Mouse (Mus musculus) hindbrain, embryonic 16.5 days (tissue): ENCODE measurements around the gene Gga1. TPM values are rescaled to one million over a fixed set of nuclear protein-coding genes. Genes with fewer than 3 reads are reported as not detected.
A peak's percentile ranks its signal among the peaks of the same experiment; 100 is the strongest.

ENCODE experiments used
- ATAC-seq: fragments of 200-750 bp; cut with Nextera tagmentation; 2 replicates; pipeline ENCODE4 v1.8.0; 2017; ENCODE audit warnings: moderate TSS enrichment, moderate library complexity
- H3K27ac ChIP-seq: fragments of 300-500 bp; sonication (generic); 2 replicates; pipeline ENCODE4 v1.5.1; 2014; ENCODE audit warnings: low read depth, mild to moderate bottlenecking, control low read depth, low read length, moderate library complexity
- H3K27me3 ChIP-seq: fragments of 300-500 bp; sonication (generic); replicated peaks from 2 replicates; pipeline ENCODE4 v1.6.1; 2014; ENCODE audit warnings: low read length; ENCODE audit not compliant: control insufficient read depth, insufficient read depth
- H3K36me3 ChIP-seq: fragments of 300-500 bp; sonication (generic); 2 replicates; pipeline ENCODE4 v1.6.1; 2014; ENCODE audit warnings: mild to moderate bottlenecking, low read length, moderate library complexity, mixed read lengths; ENCODE audit not compliant: control insufficient read depth, insufficient read depth
- H3K4me1 ChIP-seq: fragments of 300-500 bp; sonication (generic); 2 replicates; pipeline ENCODE4 v1.6.1; 2014; ENCODE audit warnings: low read depth, low read length; ENCODE audit not compliant: control insufficient read depth, insufficient read depth
- H3K4me2 ChIP-seq: fragments of 300-500 bp; sonication (generic); 2 replicates; pipeline ENCODE4 v1.6.1; 2014; ENCODE audit warnings: mild to moderate bottlenecking, low read length, control low read depth, moderate library complexity
- H3K4me3 ChIP-seq: fragments of 300-500 bp; sonication (generic); 2 replicates; pipeline ENCODE4 v1.5.1; 2014; ENCODE audit warnings: mild to moderate bottlenecking, low read length, control low read depth, moderate library complexity
- H3K9ac ChIP-seq: fragments of 300-500 bp; sonication (generic); 2 replicates; pipeline ENCODE4 v1.6.1; 2014; ENCODE audit warnings: low read depth, mild to moderate bottlenecking, control low read depth, low read length, moderate library complexity
- H3K9me3 ChIP-seq: fragments of 300-500 bp; sonication (generic); 2 replicates; pipeline ENCODE4 v1.6.1; 2014; ENCODE audit warnings: mild to moderate bottlenecking, low read length, moderate library complexity; ENCODE audit not compliant: control insufficient read depth
- WGBS: fragments of 180-500 bp; shearing (Covaris S2); extraction: QIAGEN DNeasy Blood & Tissue Kit; methylation state at CpG from one replicate; pipeline ENCODE4 v1.1.7; 2014; 5-methylcytosine and 5-hydroxymethylcytosine counted together
- polyA plus RNA-seq: library from polyadenylated mRNA; unstranded; fragments of >200 nt; fragmentation: Nextera tagmentation; extraction: Ambion mirVana; gene quantifications from 2 replicates; pipeline ENCODE4 v1.2.1, GENCODE M21; 2015

Gga1 gene
- 46.1 and 51.8 TPM in 2 replicates for polyA plus RNA-seq

DNA sequence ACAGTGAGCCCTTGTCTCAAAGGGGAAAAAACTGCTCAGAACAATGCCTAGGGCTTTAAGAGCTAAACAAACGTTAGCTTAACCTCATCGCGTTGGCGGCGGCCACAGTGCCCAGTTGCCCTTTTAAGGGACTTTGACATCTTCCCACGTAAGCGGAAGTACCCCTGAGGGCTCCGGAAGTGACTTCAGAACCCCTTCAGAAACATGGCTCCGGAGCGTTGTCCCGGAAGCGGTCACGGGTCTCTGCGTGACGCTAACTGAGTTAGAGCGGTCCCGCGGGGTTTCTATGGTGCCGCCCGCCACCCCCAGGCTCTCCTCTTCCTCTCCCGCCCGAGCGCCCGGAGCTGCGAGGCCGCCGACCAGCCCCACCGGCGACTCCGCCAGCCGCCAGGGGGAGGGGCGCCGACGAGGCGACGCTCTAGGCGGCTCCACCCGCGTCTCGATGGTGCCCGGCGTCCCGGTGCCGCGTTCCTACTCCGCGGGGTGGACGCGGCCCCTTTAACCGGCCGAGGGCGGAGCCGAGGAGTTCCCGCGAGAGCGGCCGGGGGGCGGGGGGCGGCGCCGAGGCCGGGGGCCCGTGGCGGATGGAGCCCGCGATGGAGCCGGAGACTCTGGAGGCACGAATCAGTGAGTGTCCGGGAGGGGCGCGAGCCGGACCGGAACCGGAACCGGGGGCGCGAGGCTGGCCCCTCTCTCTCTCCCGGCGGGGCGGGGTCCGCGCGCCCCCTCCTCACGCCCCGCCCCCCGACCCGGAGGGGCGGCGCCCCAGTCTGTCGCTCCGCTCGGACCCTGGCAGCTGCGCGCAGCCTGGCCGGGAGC, at the start of gene Gga1:
Gene Gga1, plus strand, starts transcription at position 200 of the 819 bp plus-strand sequence.
- WGBS, result under 1% methylated on average over 48 of the region's 95 CpGs
- peak; percentile 92 for ATAC-seq
- Histone ChIP-seq H3K4me1 (peaks cover 21% of the 10 kb centered on the region), H3K9ac (peak within 1 kb of the TSS; percentile 75), H3K9me3 (no peaks in the 10 kb centered on the region), H3K36me3 (peaks cover 7% of the 10 kb centered on the region; the same call in 1 of the 2 replicates), H3K4me2 (peak within 1 kb of the TSS; percentile 97), H3K27me3 (no peaks in the 10 kb centered on the region), H3K4me3 (peak within 1 kb of the TSS; percentile 62), H3K27ac (peak within 1 kb of the TSS; percentile 96)

- H3K9ac ChIP-seq, result peak overlapping the region; percentile 4; the same call in 1 of the 2 replicates
- H3K36me3 ChIP-seq, result no peaks in the 10 kb centered on the region
- no peaks in the 10 kb centered on the region for H3K9me3 ChIP-seq
- H3K4me2 ChIP-seq, result no peak overlapping the region
- H3K27ac ChIP-seq, result no peak overlapping the region
- H3K4me3 ChIP-seq, result no peak overlapping the region
- ATAC-seq, result no peak
- H3K4me1 ChIP-seq, result peaks cover 10% of the 10 kb centered on the region
- WGBS, result 17% methylated on average over 5 of the region's 5 CpGs
- no peaks in the 10 kb centered on the region for H3K27me3 ChIP-seq
Observed at GRCm38 (mm10) chr15:78828315-78828714, 48.7 kb upstream of the Gga1 start.

DNA sequence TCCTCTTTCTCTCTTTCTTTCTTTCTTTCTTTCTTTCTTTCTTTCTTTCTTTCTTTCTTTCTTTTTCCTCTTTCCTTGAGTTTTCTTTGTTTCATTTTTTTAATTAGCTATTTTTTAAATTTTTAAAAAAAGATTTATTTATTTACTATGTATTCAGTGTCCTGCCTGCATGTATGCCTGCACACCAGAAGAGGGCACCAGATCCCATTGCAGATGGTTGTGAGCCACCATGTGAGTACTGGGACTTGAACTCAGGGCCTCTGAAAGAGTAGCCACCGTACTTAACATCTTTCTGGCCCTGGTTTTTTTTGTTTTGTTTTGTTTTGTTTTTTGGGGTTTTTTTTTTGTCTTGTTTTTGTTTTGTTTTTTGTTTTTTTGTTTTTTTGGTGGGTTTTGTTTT, 47.4 kb upstream of the Gga1 start:
- Histone ChIP-seq H3K9ac (no peak overlapping the region), H3K9me3 (no peaks in the 10 kb centered on the region), H3K4me1 (peaks cover 15% of the 10 kb centered on the region), H3K27me3 (no peaks in the 10 kb centered on the region), H3K36me3 (no peaks in the 10 kb centered on the region), H3K4me2 (no peak overlapping the region), H3K4me3 (no peak overlapping the region), H3K27ac (no peak overlapping the region)
- WGBS, result 90% methylated on average over 1 of the region's 1 CpGs
- no peak for ATAC-seq

- H3K27ac ChIP-seq, result no peak overlapping the region
- H3K4me2 ChIP-seq, result no peak overlapping the region
- ATAC-seq, result no peak
- peaks cover 23% of the 10 kb centered on the region for H3K4me1 ChIP-seq
- no peak overlapping the region for H3K9ac ChIP-seq
- H3K36me3 ChIP-seq, result no peaks in the 10 kb centered on the region
- H3K4me3 ChIP-seq, result no peak overlapping the region
- WGBS, result 71% methylated on average over 10 of the region's 10 CpGs
- no peaks in the 10 kb centered on the region for H3K9me3 ChIP-seq
- no peaks in the 10 kb centered on the region for H3K27me3 ChIP-seq
Observed at GRCm38 (mm10) chr15:78830742-78831719, 46.0 kb upstream of the Gga1 start.

DNA sequence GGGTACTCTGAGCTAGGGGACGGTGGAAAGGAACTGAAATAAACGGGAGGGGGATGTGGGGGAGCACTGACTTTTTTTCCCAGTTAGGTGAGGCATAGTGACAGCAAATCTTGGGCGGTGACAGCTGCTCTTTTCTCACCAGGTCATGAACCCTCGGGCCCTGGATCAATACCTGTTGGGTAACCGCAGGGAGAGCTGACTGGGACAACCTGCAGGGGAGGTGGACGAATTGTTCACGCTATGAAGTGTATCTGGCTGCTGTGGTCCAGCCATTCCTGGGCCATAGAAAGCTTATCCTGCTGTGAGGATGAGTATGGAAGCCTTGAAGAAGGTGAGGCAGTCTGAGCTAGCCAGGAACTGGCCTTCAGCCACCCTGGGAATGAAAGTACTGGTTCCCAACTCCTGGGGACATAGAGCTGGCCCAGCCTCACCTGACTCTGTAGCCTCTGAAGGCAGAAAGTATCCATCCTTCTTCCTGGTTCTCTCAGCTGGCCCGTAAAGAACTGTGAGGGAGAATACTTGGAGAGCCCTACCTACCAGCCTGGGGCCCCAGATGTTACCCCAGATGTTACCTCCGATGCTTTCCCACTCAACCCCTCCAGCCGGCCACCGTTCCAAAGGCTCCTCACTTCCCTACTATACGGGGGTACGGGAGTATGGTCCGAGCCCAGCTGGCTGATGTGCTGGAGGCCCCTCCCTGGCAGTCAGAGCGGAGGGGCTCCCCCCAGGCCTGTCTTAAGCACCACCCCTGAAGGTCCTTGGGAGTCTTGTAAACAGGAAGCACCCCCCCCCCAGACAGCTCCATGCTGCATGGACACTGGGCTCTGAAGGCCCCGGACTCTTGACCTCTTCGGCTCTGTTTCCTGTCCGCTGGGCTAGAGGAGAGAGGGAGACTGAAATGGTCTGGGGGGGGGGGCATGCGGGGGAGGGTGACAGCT, 45.0 kb upstream of the Gga1 start:
- Histone ChIP-seq H3K27ac (peak overlapping the region; percentile 74), H3K36me3 (no peaks in the 10 kb centered on the region), H3K4me3 (no peak overlapping the region), H3K9me3 (no peaks in the 10 kb centered on the region), H3K4me1 (peaks cover 25% of the 10 kb centered on the region), H3K4me2 (no peak overlapping the region), H3K27me3 (no peaks in the 10 kb centered on the region), H3K9ac (no peak overlapping the region)
- 50% methylated on average over 18 of the region's 19 CpGs for WGBS
- no peak for ATAC-seq

GRCm38 (mm10) chr15:78832701-78833123, 44.3 kb upstream of the Gga1 start:
- WGBS, result 9% methylated on average over 14 of the region's 14 CpGs
- Histone ChIP-seq H3K27ac (peak overlapping the region; percentile 74), H3K4me2 (no peak overlapping the region), H3K4me3 (no peak overlapping the region), H3K9ac (peak overlapping the region; percentile 36), H3K27me3 (no peaks in the 10 kb centered on the region), H3K36me3 (no peaks in the 10 kb centered on the region), H3K9me3 (no peaks in the 10 kb centered on the region), H3K4me1 (peaks cover 25% of the 10 kb centered on the region)
- ATAC-seq, result peak; percentile 89

DNA sequence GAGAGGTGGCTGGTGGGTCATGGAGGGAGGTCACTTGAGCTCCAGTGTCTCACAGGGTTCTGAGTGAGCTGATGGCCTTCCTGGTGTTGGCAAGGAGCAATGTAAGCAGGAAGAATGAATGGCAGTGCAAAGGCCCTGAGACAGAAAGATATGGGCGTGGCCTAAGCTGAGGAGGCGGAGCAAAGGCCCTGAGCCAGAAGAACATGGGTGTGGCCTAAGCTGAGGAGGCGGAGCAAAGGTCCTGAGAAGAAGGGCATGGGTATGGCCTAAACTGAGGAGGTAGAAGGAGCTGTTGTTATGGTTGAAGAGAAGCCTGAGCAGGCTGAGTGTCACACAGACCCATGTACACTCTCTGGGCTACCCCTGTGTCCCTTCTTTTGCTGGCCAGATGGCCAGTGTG, 43.4 kb upstream of the Gga1 start:
- Histone ChIP-seq H3K27me3 (no peaks in the 10 kb centered on the region), H3K4me3 (no peak overlapping the region), H3K4me2 (no peak overlapping the region), H3K9ac (no peak overlapping the region), H3K9me3 (no peaks in the 10 kb centered on the region), H3K27ac (peak overlapping the region; percentile 74), H3K4me1 (peaks cover 22% of the 10 kb centered on the region), H3K36me3 (no peaks in the 10 kb centered on the region)
- ATAC-seq, result no peak
- WGBS, result 90% methylated on average over 3 of the region's 3 CpGs

- no peak for ATAC-seq
- no peak overlapping the region for H3K4me2 ChIP-seq
- peak overlapping the region; percentile 78 for H3K27ac ChIP-seq
- H3K4me1 ChIP-seq, result peaks cover 21% of the 10 kb centered on the region
- no peaks in the 10 kb centered on the region for H3K9me3 ChIP-seq
- H3K4me3 ChIP-seq, result no peak overlapping the region
- WGBS, result 43% methylated on average over 10 of the region's 10 CpGs
- no peaks in the 10 kb centered on the region for H3K36me3 ChIP-seq
- H3K9ac ChIP-seq, result no peak overlapping the region
- H3K27me3 ChIP-seq, result no peaks in the 10 kb centered on the region
Observed at GRCm38 (mm10) chr15:78834233-78835005, 42.6 kb upstream of the Gga1 start.
